Mouse (Mus musculus) lung, adult 2 months (tissue): ENCODE results near the gene Mest. TPM values are rescaled to one million over a fixed set of nuclear protein-coding genes. Genes with fewer than 3 reads are reported as not detected.

ENCODE experiments used
- DNase-seq: peaks from one replicate; pipeline ENCODE4 v3.0.0; 2022
- H3K4me1 ChIP-seq: fragments of 200-500 bp; 2 replicates; pipeline ENCODE4 v1.6.1; 2011; ENCODE audit warnings: low read length; ENCODE audit not compliant: control insufficient read depth, insufficient read depth
- H3K4me3 ChIP-seq: fragments of 200-500 bp; replicated peaks from 2 replicates; pipeline ENCODE3; 2011; ENCODE audit warnings: low read depth, mild to moderate bottlenecking, control low read depth, low read length; ENCODE audit errors: extremely low read depth
- CTCF ChIP-seq: fragments of 200-500 bp; IDR thresholded peaks from 2 replicates; pipeline ENCODE4 v1.5.1; 2011; ENCODE audit warnings: mild to moderate bottlenecking, low read length, control low read depth; ENCODE audit not compliant: insufficient read depth
- POLR2A ChIP-seq: fragments of 200-500 bp; IDR thresholded peaks from 2 replicates; pipeline ENCODE4 v1.6.1; 2011; ENCODE audit warnings: low read depth, mild to moderate bottlenecking, control low read depth, low read length, borderline replicate concordance; ENCODE audit errors: extremely low read depth
- WGBS: fragments of 180-500 bp; shearing (Covaris S2); methylation state at CpG from one replicate; pipeline ENCODE4 v1.1.7; 2018; 5-methylcytosine and 5-hydroxymethylcytosine counted together
- polyA plus RNA-seq: library from polyadenylated mRNA; depleted of rRNA; stranded (reverse); fragments of >200 nt; gene quantifications from 2 replicates; pipeline ENCODE4 v1.2.3, GENCODE M21; 2012

Gene Mest
- polyA plus RNA-seq, 1 experiment: 160 TPM

DNA sequence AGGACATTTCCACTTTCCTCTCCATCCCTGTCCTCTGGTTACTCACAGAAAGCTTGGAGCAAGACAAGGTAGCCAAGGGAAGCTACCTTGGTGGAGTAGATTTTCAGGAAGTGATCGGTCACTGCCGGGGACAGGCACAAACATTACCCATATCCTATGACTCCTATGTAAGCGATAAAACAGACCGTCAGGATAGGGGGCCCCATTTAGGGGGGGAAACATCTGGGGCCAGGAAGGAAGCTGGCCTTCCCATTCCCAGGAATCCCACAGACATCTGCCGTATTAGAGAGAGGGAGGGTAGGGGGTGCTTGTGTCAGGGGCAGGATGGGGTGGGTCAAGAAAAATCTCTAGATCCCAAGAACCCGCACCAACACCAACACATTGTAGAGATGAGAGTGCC, 23.2 kb upstream of the Mest start:
- 40% methylated on average over 6 of the region's 6 CpGs for WGBS
- no peak for TF ChIP-seq CTCF
- no peak for TF ChIP-seq POLR2A
- no peak for DNase-seq
- Histone ChIP-seq H3K4me3 (no peak overlapping the region), H3K4me1 (no peaks in the 10 kb centered on the region)

DNA sequence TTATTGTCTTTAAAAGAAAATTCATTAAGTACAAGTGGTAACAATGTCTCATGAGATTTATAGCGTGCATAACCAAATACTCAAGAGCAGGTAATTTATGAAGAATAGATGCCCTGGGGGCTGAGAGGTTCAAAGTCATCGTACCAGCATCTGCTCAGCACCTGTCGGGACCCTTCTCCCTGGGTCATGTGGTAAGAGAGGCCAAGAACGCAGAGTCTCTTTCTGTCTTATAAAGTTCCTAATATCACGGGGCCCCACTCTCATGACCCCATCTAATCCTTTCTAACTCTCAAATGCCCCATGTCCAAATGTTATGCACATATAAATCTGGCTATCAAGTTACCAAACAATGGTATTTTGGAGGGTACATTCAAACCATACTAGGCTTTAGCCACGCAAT, 20.5 kb upstream of the Mest start:
- no peak overlapping the region for H3K4me3 ChIP-seq
- WGBS: 93% methylated on average over 6 of the region's 6 CpGs
- H3K4me1 ChIP-seq: no peaks in the 10 kb centered on the region
- no peak for TF ChIP-seq CTCF
- no peak for TF ChIP-seq POLR2A
- no peak for DNase-seq

DNA sequence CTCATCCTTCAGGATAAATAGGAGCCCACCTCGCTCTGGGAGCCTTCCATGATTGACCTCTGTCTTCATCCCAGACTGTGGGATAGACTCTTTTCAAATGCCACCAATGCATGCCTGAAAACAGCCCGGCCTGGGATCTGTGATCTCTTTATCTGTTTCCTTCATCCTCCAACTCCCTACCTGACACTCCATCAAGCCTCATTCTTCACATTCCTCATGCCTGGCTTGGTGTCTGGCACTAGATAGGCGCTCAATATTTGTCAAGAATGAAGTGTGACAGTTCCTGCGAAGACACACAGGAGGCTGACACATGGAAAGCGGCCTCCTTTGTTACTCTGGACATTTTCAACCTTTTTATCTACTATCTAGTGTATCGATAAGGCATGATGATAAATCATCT, 19.9 kb upstream of the Mest start:
- H3K4me3 ChIP-seq: no peak overlapping the region

DNA sequence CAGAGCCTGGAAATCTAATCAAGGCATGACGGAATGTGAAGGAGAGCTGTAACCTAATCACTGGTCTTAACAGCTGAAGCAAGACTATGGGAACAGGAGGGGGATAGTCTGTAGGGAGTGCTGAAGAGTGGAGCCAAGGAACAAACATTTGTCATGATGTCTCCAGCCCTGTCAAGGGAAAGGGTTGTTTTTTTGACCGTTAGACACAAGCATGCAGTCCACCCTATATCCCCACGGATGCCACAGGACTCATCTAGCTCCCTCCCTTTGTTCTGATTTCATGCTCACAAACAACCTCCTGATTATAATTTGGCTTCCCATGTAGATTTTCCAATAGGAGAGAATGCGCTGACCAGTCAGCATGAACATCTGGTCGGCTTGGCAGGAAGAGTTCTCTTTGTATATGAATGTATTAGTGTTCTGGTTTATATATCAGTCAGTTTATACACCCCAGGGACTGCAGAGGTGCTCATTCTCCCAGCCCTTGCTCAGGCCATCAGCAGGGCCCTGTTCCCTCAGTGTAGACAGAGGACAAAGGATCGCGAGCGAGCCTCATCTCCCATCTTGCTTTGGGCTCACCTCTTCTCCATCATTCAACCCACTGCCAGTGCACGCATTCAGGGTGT, 19.3 kb upstream of the Mest start:
- H3K4me3 ChIP-seq: no peak overlapping the region
- no peaks in the 10 kb centered on the region for H3K4me1 ChIP-seq
- 66% methylated on average over 9 of the region's 9 CpGs for WGBS
- no peak for DNase-seq
- TF ChIP-seq POLR2A (no peak), CTCF (no peak)

More for the DNA sequence above, 19.9 kb upstream of the Mest start:
- H3K4me1 ChIP-seq: no peaks in the 10 kb centered on the region
- WGBS: 70% methylated on average over 6 of the region's 6 CpGs
- no peak for DNase-seq
- TF ChIP-seq CTCF: no peak
- TF ChIP-seq POLR2A: no peak

DNA sequence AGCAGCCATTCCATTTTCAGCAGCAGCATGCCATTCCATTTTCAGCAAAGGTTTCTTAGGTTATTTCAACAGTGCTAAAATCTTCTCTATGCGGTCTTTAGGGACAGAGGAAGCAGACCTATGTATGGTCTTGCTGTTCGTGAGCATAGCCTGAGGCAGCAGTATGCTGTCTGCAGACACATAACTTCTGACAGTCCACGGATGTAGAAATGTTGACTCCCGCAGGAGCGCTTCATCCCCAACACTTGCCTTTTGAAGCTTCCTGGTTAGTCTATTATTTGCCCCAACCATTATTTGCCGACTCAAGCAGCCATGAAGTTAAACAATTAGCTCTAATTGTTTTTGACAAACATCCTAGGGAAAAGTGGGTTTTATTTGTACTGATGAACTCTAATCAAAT, 14.2 kb upstream of the Mest start:
- TF ChIP-seq POLR2A: no peak
- TF ChIP-seq CTCF: no peak
- Histone ChIP-seq H3K4me1 (no peaks in the 10 kb centered on the region; the same call in 1 of the 2 replicates), H3K4me3 (no peak overlapping the region)
- WGBS: 49% methylated on average over 6 of the region's 6 CpGs
- DNase-seq: no peak

DNA sequence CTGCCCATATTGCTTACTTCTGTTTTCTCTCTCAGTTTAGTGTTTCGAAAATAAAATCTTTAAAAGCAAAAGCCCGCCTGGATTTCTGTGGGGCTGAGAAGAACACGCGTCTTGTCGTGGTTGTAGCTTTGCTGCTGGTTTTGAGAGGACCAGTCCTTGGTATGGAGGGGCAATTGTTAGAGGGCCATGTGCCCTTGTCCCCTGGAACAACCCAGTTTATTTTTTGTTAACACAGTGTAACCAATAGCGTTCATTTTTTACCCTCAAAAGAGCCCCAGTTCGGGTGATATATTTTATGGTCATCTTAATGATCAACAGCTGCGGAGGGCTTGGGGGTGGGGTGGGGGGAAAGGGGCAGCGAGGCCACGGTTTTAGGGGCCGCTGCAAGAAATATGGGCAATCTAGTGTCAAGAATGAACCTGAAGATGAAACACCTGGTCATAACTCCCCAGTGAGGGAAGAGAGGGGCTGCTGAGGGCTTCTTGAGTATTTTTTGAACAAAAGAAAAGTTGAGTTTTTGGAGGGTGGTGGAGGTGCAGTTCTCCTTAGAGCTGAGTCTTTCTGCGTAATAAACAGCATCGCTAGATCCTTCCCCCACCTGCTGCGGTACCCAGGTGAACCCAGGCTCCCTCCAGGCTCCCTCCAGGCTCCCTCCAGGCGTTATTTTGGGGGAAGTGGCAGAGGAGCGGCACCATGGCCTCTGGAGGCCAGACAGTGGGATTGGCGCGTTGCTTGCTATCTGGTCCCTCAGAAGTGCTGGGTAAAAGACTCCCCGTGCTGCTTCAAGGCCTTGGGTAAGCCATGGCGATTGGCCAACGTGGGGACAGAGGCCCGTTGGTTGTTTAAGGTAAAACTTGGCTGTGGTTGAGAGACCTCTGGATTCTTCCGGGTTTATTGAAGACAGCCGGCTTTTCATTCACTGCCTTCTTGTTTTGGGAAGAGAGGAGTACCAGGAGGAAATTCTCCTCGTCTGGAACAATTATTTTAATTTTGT, 12.7 kb upstream of the Mest start:
- DNase-seq: no peak
- TF ChIP-seq CTCF (no peak), POLR2A (no peak)
- 71% methylated on average over 25 of the region's 25 CpGs for WGBS

DNA sequence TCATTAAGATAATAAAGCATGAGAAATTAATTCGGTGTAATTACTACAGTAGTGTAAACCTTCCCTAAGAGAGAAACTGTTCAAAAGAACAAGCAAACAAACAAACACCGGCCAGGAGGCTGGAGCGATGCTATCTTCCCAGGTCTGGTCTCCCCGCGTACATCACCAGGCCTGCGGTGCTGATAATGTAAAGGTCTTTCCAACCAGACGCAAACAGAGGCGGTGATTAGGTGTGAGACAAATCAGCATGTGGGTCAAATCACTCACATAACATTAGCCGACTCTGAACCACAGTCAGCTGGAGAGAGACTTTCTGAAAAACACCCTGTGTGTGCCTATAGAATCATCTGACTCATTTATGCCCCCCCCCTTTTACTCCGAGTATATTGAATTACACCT, 12.0 kb upstream of the Mest start:
- 74% methylated on average over 10 of the region's 10 CpGs for WGBS
- TF ChIP-seq CTCF (no peak), POLR2A (no peak)
- Histone ChIP-seq H3K4me1 (no peaks in the 10 kb centered on the region; the same call in 1 of the 2 replicates), H3K4me3 (no peak overlapping the region)
- DNase-seq: no peak

More for the DNA sequence above, 12.7 kb upstream of the Mest start:
- H3K4me3 ChIP-seq: no peak overlapping the region
- H3K4me1 ChIP-seq: no peaks in the 10 kb centered on the region; the same call in 1 of the 2 replicates

DNA sequence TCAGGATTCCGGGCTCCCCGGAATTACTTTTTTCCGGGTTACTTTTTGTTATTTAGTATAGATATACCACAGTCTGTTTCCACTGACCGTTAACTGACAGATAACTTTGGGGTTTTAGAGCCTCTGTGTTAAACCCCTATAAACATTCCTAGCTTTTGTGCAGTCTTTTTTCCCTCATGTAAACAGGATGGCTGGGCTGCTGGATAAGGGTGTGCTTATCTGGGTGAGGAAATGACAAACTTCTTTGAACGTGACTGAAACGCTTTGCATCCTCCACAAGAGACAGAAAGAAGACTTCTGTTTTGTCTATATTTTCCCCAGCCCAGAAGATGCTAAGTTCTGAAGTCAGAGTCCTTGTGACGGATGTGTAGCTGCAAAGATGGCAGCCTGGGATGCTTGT, 10.9 kb upstream of the Mest start:
- WGBS: 41% methylated on average over 7 of the region's 7 CpGs
- DNase-seq: peak; percentile 19
- Histone ChIP-seq H3K4me3 (no peak overlapping the region), H3K4me1 (peaks cover 4% of the 10 kb centered on the region; the same call in 1 of the 2 replicates)
- TF ChIP-seq CTCF (no peak), POLR2A (no peak)

DNA sequence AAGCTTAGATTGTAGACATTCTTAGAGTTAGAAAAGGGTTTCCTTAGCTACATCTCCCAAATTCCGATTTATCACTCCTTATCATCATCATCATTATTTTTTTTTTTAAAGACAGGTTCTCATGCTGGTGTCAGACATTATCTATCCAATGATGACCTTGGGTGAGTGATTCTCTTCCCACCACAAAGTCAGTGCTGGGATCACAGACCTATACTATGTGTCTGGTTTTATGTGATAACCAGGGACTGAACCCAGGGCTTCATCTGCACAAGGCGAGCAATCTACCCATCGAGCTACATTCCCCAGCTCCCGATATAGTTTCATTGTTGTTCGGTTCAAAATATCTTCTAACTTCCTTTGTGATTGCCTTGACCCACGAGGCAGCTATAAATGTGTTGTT, 9.9 kb upstream of the Mest start:
- 65% methylated on average over 6 of the region's 6 CpGs for WGBS
- H3K4me3 ChIP-seq: no peak overlapping the region

More for the DNA sequence above, 9.9 kb upstream of the Mest start:
- no peak for DNase-seq
- H3K4me1 ChIP-seq: peaks cover 4% of the 10 kb centered on the region; the same call in 1 of the 2 replicates
- TF ChIP-seq CTCF (no peak), POLR2A (no peak)
